Mouse (Mus musculus) brown adipose tissue, adult 24 weeks (tissue): Measurements from ENCODE around the gene Cacna2d2. TPM values are rescaled to one million over a fixed set of nuclear protein-coding genes. Genes with fewer than 3 reads are reported as not detected.

Experiments used
- H3K27ac ChIP-seq: fragments of 200-500 bp; replicated peaks from 2 replicates; pipeline ENCODE4 v1.5.1; 2012; ENCODE audit warnings: low read depth, mild to moderate bottlenecking, low read length
- H3K4me1 ChIP-seq: fragments of 200-500 bp; 2 replicates; pipeline ENCODE4 v1.6.1; 2012; ENCODE audit warnings: low read length, mixed read lengths; ENCODE audit not compliant: control insufficient read depth, insufficient read depth, insufficient read length
- H3K4me3 ChIP-seq: fragments of 200-500 bp; 2 replicates; pipeline ENCODE4 v1.5.1; 2012; ENCODE audit warnings: low read depth, mild to moderate bottlenecking, low read length, moderate library complexity; ENCODE audit not compliant: insufficient read depth
- polyA plus RNA-seq: library from polyadenylated mRNA; stranded (reverse); fragments of >200 nt; gene quantifications from 2 replicates; pipeline ENCODE4 v1.2.4, GENCODE M21; 2012; ENCODE audit not compliant: missing spikeins, insufficient read depth, insufficient read length

Cacna2d2 gene
- polyA plus RNA-seq, 1 experiment = not detected

GRCm38 (mm10) chr9:107553541-107554318 lies 154.3 kb downstream of the Cacna2d2 start:
- peaks cover 12% of the 10 kb centered on the region for H3K4me1 ChIP-seq
- peak overlapping the region; percentile 55 for H3K4me3 ChIP-seq
- H3K27ac ChIP-seq = peak overlapping the region; percentile 49

DNA sequence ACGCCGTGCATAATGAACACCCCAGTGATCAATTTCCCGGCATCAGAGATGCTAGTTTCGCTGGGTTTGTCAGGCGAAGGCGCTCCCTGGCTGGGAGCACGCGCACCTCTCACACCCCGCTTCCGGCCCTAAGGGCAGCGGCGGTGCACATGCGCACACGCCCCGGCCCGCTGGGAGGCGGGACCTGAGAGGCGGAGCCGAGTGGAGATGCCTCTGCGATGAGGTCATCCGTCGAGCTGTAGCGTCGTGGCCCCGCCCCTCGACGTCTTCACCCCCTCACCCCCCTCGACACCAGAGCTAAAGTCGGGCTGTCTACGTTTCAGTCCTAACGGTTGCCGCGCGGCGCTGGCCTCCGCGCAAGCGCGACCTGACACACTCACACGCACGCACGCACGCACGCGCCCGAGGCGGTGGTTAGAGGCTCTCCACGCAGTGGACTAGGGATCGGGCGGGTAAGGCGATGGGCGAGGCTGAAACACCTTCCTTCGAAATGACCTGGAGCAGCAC lies 155.0 kb downstream of the Cacna2d2 start:
- peak overlapping the region; percentile 81 for H3K4me3 ChIP-seq
- peaks cover 12% of the 10 kb centered on the region for H3K4me1 ChIP-seq

GRCm38 (mm10) chr9:107555031-107555457 lies 155.6 kb downstream of the Cacna2d2 start:
- Histone ChIP-seq H3K27ac (peak overlapping the region; percentile 98), H3K4me1 (peaks cover 12% of the 10 kb centered on the region), H3K4me3 (peak overlapping the region; percentile 81)

More for the DNA sequence above, 155.0 kb downstream of the Cacna2d2 start:
- H3K27ac ChIP-seq = peak overlapping the region; percentile 98

DNA sequence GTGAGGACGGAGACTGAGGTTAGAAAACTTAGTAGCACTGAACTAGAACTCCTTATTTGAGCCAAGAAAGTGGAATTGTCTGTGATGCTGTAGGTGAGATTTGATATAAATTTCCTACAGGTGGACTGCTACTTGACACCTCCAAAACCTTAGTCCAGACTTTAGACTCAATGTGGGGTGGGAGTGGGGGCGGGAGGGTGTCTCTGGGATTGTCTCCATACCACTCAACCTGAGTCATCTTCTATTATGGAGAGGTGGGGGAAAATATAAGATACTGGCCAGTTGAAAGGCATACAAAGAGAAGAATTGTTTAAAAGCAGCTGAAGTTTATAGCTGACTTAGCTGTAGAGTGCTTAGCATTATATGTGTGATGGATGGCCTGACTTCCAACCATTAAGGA lies 156.3 kb downstream of the Cacna2d2 start:
- H3K4me1 ChIP-seq = peaks cover 12% of the 10 kb centered on the region
- peak overlapping the region; percentile 98 for H3K27ac ChIP-seq
- H3K4me3 ChIP-seq = peak overlapping the region; percentile 81

- peak overlapping the region; percentile 40; the same call in 1 of the 2 replicates for H3K27ac ChIP-seq
- peak overlapping the region; percentile 81 for H3K4me3 ChIP-seq
- peaks cover 8% of the 10 kb centered on the region for H3K4me1 ChIP-seq
Observed at GRCm38 (mm10) chr9:107556346-107556745, 156.9 kb downstream of the Cacna2d2 start.

DNA sequence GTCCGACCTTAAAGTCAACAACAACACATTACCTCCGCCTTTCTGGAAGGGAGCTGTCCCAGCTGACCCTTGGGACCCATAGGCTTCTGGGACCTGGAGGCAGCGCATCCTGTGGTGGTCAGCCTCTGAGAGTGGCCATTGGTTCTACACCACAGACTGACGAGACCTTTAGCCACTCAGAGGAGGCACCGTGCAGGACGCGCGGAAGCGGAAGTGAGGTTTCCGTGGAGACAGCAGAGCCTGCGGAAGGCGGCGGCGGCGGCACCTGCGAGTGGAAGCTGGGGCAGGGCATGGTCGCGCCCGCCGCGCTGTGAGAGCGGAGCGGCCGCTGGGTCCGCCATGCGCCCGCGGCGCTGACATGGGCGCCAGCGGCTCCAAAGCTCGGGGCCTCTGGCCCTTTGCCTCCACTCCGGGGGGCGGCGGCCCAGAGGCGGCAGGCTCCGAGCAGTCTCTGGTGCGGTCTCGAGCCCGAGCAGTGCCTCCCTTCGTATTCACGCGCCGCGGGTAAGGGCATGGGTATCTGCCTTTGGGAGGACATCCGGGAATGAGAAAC lies 163.7 kb downstream of the Cacna2d2 start, which contains the start of gene Tusc2:
Gene Tusc2, plus strand, starts transcription at position 227 of the 553 bp plus-strand sequence.
- peaks cover 18% of the 10 kb centered on the region for H3K4me1 ChIP-seq
- H3K4me3 ChIP-seq = peak within 1 kb of the TSS; percentile 80
- H3K27ac ChIP-seq = peak within 1 kb of the TSS; percentile 62

DNA sequence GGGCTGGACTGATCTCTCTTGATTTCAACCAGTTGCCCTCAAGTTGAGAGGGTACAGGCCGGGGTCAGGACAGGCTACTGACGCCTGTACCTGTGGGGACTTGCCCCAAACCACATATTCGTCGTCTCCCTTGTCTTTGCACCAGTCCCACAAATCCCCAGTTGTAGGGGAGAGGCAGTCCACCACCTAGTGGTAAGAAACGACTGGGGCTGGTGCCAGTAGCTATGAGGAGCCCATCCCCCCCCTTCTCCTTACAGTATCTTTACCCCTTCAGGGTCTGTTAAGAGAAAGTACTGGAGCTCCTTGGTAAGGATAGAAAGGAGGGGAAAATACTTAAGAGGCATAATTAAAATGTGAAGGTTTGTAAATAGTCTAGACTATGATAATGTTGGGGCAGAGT lies 166.1 kb downstream of the Cacna2d2 start:
- peak overlapping the region; percentile 99 for H3K27ac ChIP-seq
- peaks cover 27% of the 10 kb centered on the region for H3K4me1 ChIP-seq
- H3K4me3 ChIP-seq = peak overlapping the region; percentile 80

DNA sequence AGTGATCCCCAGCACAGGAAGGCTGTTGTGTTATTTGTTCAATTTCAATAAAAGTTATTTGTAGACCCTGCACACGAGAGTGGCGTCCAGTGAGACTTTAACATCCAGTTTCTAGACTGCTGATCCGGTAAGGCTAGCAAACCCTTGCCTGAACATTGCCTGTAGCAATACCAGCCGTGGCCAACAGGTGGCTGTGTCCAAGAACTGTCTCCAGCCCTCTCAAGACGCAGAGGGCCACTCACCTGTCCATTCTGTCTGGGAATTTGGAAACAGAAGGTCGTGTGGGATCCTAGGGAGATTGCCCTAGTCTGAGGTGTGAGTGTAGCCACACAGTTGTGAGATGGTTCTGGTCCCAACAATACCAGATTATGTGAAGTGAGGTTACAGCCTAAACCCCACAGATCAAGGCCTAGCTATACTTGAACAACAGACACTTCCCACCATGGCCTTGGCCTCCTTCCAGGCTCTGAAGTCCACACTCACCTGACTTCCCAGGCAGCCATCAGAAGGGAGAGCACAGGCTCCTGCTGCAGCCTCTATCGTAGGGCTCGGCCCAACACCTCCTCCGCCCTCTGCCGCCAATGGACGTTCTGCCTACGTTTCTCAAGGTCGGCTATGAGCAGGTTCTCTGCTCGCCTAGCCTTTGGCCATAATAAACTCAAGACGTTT lies 166.8 kb downstream of the Cacna2d2 start:
- H3K4me3 ChIP-seq = peak overlapping the region; percentile 44

GRCm38 (mm10) chr9:107566855-107567254 lies 167.4 kb downstream of the Cacna2d2 start:
- Histone ChIP-seq H3K4me1 (peaks cover 36% of the 10 kb centered on the region), H3K27ac (peak overlapping the region; percentile 99), H3K4me3 (peak overlapping the region; percentile 87)

More for the DNA sequence above, 166.8 kb downstream of the Cacna2d2 start:
- Histone ChIP-seq H3K27ac (peak overlapping the region; percentile 99), H3K4me1 (peaks cover 33% of the 10 kb centered on the region)

GRCm38 (mm10) chr9:107567702-107568319 lies 168.4 kb downstream of the Cacna2d2 start, which contains the start of gene Hyal2:
Gene Hyal2, plus strand, starts transcription at chr9:107567945.
- H3K27ac ChIP-seq = peak within 1 kb of the TSS; percentile 99
- peaks cover 39% of the 10 kb centered on the region for H3K4me1 ChIP-seq
- H3K4me3 ChIP-seq = peak within 1 kb of the TSS; percentile 87

DNA sequence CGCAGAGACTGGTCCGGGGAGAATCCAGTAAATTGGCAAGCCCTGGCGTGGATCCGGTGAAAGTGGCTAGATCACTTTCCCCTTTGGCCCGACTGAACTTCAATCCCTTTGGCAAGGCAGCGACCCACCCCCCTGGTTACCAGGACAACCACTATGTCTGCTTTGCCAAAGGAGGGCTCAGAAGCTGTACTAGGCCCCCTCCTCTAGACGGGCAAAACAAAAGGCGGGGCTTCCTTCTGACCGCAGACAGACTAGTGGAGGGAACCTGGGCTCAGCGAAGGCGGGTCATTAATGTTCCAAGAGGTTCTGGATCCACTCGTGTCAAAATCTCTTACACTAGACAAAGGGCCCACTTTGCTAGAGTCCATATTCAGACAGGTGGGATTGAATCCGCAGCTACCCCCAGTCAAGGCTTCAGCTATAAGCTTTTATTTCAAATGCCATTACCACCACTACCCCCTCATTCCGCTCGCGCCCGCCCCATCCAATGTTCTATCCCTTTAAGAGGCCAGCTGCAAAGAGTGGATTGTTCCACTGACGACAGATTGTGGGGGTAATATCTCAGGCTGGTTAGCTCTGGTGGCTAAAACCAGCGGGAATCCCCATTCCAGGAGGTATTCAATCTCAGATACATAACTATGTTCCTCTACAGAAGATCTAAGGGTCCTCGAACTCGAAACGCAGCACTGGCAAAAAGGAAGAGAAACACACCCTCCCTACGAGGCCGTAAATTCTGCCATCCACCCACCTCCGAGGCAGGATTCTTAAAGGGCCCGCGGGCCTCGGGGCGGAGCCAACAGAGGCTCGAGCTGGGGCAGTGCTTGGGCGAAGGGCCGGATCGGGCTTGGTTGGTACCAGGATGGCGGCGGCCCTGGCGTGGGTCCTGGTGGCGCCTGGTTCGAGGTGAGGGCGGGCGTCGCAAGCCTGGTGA lies 169.2 kb downstream of the Cacna2d2 start:
- Histone ChIP-seq H3K27ac (peak overlapping the region; percentile 99), H3K4me1 (peaks cover 39% of the 10 kb centered on the region), H3K4me3 (peak overlapping the region; percentile 87)

DNA sequence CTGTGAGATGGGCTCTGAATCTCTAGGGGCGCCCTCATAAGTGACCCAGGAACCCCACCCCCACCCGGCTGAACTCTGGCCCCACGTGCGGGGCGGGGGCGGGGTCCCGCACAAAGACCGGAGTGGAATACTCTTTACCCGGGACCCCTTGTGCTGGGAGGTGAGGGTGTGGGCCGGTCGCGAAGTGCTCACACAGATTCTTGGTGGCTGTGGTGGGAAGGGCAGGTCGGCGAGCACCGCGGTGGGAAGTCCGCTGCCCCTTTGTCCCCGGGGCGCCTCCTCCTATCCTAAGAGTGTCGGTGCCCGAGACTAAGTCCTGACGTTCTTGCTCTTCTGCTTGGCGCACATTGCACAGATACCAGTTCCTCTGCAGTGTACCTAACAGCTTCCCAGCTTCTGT lies 169.9 kb downstream of the Cacna2d2 start:
- Histone ChIP-seq H3K4me1 (peaks cover 34% of the 10 kb centered on the region), H3K4me3 (peak overlapping the region; percentile 87), H3K27ac (peak overlapping the region; percentile 99)

- peak overlapping the region; percentile 87 for H3K4me3 ChIP-seq
- H3K4me1 ChIP-seq = peaks cover 32% of the 10 kb centered on the region
- peak overlapping the region; percentile 99 for H3K27ac ChIP-seq
Observed at GRCm38 (mm10) chr9:107570016-107570415, 170.6 kb downstream of the Cacna2d2 start.

DNA sequence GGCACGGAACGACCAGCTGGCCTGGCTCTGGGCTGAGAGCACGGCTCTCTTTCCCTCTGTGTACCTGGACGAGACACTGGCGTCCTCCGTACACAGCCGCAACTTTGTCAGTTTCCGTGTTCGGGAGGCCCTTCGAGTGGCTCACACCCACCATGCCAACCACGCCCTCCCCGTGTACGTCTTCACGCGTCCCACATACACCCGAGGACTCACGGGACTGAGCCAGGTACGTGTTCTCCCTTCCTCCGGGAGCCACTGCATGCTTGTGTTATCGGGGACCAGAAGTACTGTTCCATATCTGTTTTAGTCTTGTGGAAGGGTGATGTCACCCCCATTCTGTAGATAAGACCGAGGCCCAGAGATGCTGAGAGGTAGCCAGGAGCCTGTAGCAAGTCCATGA lies 171.4 kb downstream of the Cacna2d2 start:
- Histone ChIP-seq H3K27ac (peak overlapping the region; percentile 47; the same call in 1 of the 2 replicates), H3K4me3 (peak overlapping the region; percentile 87), H3K4me1 (peaks cover 32% of the 10 kb centered on the region)
